Mouse (Mus musculus) E14TG2a.4 (cell line): Measurements from ENCODE around the gene 0610030E20Rik.

ENCODE experiments used
- CTCF ChIP-seq: conservative IDR thresholded peaks from 2 replicates; pipeline ENCODE4 v1.5.1; 2014; ENCODE audit warnings: low read length
- NANOG ChIP-seq: IDR thresholded peaks from 2 replicates; pipeline ENCODE4 v1.6.1; 2014; ENCODE audit warnings: borderline replicate concordance, low read length, mixed read lengths
- POU5F1 ChIP-seq: IDR thresholded peaks from 2 replicates; pipeline ENCODE4 v1.6.1; 2014; ENCODE audit warnings: low read length, borderline replicate concordance

GRCm38 (mm10) chr6:72396837-72397251 lies 49.7 kb downstream of the 0610030E20Rik start:
- TF ChIP-seq CTCF: no peak
- TF ChIP-seq POU5F1: no peak
- no peak for TF ChIP-seq NANOG
